Mouse (Mus musculus) induced T-regulatory cell, adult 2 months (primary cell): Measurements from ENCODE around the gene Fubp1.

Experiments used
- DNase-seq: peaks from one replicate; pipeline ENCODE4 v3.0.0-alpha.2; 2012; ENCODE audit warnings: low read depth

The Fubp1 gene

GRCm38 (mm10) chr3:152209967-152210634, at the start of gene Fubp1, which contains the start of gene Dnajb4:
TSS of gene Fubp1 (plus strand) at chr3:152210422.
TSS of gene Dnajb4 (minus strand) at chr3:152210302.
- DNase-seq: peak; percentile 100

GRCm38 (mm10) chr3:152160607-152161006, 49.6 kb upstream of the Fubp1 start:
- no peak for DNase-seq

GRCm38 (mm10) chr3:152163320-152163719, 46.9 kb upstream of the Fubp1 start:
- DNase-seq: no peak

- DNase-seq: no peak
These were observed 45.2 kb upstream of the Fubp1 start for GRCm38 (mm10) chr3:152165014-152165350.

- peak; percentile 11 for DNase-seq
These were observed 44.7 kb upstream of the Fubp1 start for GRCm38 (mm10) chr3:152165351-152166098.

GRCm38 (mm10) chr3:152166099-152166423, 44.2 kb upstream of the Fubp1 start, which contains the start of gene Gipc2:
TSS of gene Gipc2 (minus strand) at chr3:152166230.
- no peak for DNase-seq

GRCm38 (mm10) chr3:152166699-152167451, 43.3 kb upstream of the Fubp1 start:
- DNase-seq: no peak

- no peak for DNase-seq
These were observed 42.2 kb upstream of the Fubp1 start for GRCm38 (mm10) chr3:152168007-152168406.

- DNase-seq: no peak
These were observed 39.8 kb upstream of the Fubp1 start for GRCm38 (mm10) chr3:152170407-152170806.

- DNase-seq: no peak
These were observed 39.0 kb upstream of the Fubp1 start for GRCm38 (mm10) chr3:152171236-152171635.

- no peak for DNase-seq
These were observed 38.4 kb upstream of the Fubp1 start for GRCm38 (mm10) chr3:152171862-152172261.

GRCm38 (mm10) chr3:152172322-152172935, 37.8 kb upstream of the Fubp1 start:
- no peak for DNase-seq

GRCm38 (mm10) chr3:152178816-152179215, 31.4 kb upstream of the Fubp1 start:
- no peak for DNase-seq

GRCm38 (mm10) chr3:152179285-152179684, 30.9 kb upstream of the Fubp1 start:
- no peak for DNase-seq

GRCm38 (mm10) chr3:152180624-152181023, 29.6 kb upstream of the Fubp1 start:
- no peak for DNase-seq

GRCm38 (mm10) chr3:152183522-152183921, 26.7 kb upstream of the Fubp1 start:
- DNase-seq: no peak

- DNase-seq: no peak
These were observed 24.1 kb upstream of the Fubp1 start for GRCm38 (mm10) chr3:152186106-152186505.

- DNase-seq: no peak
These were observed 20.9 kb upstream of the Fubp1 start for GRCm38 (mm10) chr3:152189306-152189705.

GRCm38 (mm10) chr3:152190679-152191477, 19.3 kb upstream of the Fubp1 start:
- DNase-seq: no peak

GRCm38 (mm10) chr3:152191791-152192237, 18.4 kb upstream of the Fubp1 start:
- no peak for DNase-seq

- peak; percentile 54 for DNase-seq
These were observed 17.8 kb upstream of the Fubp1 start for GRCm38 (mm10) chr3:152192238-152192931.
